Mouse (Mus musculus) 3T3-L1 (cell line): Measurements from ENCODE around the gene Flt1.

Source experiments
- DNase-seq: peaks from one replicate; pipeline ENCODE4 v3.0.0-alpha.2; 2015; ENCODE audit warnings: low read depth, low spot score

Flt1 gene

GRCm38 (mm10) chr5:147725831-147726700 lies at the start of gene Flt1:
Flt1 (minus strand) TSS chr5:147726011.
- no peak for DNase-seq

DNA sequence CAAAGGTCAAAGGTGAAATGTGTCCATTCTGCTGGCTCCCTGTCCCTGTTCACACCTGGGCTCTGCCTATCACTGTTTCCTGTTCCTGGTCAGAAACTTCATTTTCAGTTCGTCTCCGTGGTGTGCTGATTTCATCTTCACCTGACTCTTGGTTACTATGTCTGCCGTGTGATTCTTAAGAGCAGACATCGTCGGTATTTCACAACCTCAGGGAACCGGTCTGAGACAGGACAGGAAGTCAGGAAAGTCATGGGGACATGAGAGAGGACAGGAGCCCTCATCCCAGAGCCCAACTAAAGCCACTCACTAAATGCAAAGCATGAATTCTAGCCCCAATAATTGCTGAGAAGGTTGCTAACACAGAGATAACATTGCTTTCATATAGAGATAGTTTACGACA lies 49.4 kb upstream of the Flt1 start:
- DNase-seq: no peak

GRCm38 (mm10) chr5:147769918-147770317 lies 44.1 kb upstream of the Flt1 start:
- DNase-seq: no peak

DNA sequence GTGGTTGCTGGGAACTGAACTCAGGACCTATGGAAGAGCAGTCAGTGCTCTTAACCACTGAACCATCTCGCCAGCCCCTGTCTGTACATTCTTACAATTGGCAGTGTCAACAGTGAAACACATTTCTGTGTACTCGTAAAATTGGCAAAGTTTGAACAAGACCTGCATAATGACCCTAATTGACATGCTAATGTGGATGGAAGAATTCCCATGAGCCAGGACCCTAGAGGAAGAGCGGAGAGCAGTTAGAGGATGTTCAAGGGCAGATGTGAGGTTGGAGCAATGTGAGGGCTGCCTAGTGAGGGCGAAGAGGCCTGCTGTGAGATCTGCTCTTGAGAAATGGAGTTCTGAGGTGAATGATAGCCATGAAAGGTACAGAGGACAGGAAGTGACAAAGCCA lies 38.2 kb upstream of the Flt1 start:
- no peak for DNase-seq

GRCm38 (mm10) chr5:147761984-147762383 lies 36.2 kb upstream of the Flt1 start:
- no peak for DNase-seq

DNA sequence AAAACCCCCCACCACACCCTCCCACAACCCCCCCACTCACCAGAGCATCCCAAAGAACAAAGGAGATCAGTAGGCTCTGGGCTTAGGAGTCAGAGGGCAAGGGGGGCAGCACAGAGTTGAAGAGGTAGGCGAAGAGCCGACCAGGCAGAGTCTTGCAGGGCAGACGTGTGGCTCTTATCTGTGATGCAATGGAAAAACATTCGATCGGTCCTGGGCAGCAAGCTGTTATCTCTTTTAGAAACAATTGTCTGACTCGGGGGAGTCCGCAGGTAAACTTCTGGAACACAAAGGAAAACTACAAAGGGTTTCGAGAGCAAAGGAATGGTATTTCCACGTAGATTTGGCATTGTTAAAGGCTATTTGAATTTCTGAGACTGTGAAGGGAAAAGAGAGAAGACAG lies 35.5 kb upstream of the Flt1 start:
- no peak for DNase-seq

DNA sequence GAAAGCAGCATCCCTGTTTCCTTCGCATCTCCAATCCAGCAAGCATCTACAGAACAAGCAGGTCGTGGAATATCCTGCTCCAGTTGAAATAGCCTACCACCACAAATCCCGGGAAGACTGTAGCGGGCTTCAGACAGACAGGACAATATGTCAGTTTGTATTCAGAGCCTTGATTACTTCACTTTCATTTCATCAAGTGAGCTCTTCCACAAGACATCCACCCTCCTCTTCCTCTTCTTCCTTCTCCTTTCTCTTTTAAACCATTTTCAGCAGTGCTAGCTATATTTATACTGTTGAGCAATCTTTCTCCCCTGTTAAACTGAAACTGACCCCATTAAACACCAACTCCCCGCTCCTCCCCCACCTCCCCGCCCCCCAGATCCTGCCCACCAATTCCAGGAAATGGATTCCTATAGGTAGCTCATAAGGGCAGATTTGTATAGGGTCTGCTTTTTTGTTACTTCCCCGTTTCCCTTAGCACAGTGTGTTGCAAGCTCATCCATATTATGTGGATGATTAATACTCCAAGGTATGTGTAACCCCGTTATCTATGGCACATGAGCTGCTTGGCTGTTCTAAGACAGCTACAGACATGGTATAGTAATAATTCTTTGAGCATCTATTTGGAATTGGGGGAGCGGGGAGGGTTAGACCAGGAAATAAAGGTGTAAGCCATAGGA lies 33.0 kb upstream of the Flt1 start:
- DNase-seq: peak; percentile 39

- peak; percentile 96 for DNase-seq
Observed at GRCm38 (mm10) chr5:147757832-147758587, 32.2 kb upstream of the Flt1 start.

DNA sequence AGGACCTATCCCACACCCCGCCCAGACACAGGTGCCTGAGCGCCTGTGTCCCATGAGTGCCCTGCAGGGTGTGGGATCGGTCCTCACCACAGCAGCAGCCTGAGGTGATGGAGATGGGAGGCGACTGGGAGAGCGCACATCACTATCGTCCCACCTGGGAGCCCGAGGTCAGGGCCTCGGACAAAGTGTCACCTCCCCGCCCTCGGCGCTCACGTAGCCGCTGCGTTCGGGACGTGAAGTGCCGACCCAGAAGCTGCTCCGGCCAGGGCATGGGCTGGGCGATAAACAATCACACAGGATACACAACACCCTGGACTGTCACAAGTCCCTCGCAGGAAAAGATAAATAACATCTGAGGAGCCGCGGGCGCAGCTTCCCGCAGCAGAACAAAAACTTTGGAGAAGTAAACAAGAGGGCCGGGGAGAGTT lies 27.1 kb upstream of the Flt1 start:
- DNase-seq: no peak

DNA sequence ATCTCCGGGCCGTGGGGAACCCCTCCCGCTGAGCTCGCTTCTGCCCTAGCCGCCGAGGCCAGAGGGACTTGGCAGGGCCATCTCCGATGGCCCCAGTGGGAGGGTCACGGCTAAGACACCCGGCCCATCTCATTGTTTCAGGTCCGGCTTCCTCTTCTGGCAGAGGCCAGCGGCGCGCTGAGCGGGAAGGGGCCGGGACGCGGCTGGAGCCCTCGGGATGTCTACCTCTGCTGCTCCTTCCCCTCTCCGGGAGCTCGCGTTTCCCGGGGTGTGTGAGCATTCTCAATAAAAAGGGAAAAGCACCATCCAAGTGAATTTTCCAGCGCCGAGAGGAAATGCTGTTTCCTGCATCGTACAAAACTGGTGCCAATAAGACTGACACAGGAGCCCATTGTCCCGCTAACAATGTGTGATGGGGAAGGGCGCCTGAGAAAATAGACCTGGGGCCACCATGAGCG lies 25.9 kb upstream of the Flt1 start:
- no peak for DNase-seq

DNA sequence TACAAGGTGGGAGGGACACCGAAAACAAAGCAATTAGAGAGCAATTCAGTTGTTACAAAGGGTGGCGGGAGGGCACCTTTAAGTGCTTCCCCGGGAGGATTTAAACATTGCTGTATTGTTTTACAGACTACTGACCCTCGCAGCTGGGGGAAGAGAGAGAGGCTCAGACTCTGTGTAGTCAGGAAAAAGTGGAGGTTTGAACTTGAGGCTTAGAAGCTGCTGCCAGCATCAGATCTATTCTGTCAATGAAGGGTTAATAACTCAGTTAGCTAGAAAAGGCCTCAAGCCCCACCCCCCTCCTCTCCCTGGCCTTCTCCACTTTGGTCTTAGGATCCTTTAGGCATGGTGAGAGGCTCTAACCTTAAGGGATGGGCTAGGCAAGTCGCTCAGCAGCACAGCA lies 24.2 kb upstream of the Flt1 start:
- DNase-seq: no peak

DNA sequence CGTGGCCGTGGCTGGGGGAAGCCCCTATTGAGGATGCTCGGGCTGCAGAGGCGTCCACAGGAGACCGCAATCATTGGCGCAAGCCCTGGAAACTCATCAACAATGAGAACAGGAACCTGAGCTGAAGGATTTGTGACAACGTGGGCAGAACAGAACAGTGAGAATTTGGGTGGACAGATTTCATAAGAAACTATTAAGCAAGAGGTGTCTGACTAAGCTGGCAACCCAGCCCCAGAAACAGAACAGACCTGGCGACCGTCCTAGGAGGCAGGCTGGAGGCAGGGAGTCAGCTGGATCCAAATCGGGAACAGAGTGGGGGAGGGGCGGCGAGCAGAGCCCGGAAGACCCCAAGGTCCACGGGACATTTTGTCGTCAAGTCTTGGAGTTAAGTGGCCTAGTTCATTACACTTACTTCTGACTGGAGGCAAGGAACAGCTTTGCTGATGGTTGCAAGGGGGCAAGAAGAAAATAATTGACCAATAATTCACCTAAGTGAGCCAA lies 22.3 kb upstream of the Flt1 start:
- peak; percentile 97 for DNase-seq

GRCm38 (mm10) chr5:147744900-147745653 lies 19.3 kb upstream of the Flt1 start:
- no peak for DNase-seq

- no peak for DNase-seq
Observed at GRCm38 (mm10) chr5:147742468-147743111, 16.8 kb upstream of the Flt1 start.

DNA sequence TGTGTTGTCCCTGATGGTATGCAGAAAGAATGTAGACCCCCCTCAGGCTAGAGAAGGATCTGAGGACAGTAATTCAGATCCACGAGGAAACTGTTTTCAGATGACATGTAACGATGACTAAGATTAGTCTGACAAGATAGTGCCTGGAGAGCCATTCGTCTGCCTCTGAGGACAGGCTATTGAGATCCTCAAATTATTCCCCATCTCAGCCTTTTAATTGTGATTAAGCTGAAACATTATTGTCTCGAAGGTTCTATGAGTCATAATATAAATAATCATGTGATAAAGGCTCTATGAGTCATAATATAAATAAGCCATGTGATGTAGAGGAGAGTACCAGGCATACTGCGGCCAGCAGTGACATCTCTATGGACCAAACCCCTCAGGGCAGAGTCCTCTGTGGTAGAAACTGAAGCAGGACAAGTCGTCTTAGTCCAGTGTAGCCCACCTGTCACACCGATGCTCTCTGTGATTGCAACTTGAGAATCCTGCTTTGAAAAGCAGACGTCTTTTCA lies 11.0 kb upstream of the Flt1 start:
- peak; percentile 63 for DNase-seq

DNA sequence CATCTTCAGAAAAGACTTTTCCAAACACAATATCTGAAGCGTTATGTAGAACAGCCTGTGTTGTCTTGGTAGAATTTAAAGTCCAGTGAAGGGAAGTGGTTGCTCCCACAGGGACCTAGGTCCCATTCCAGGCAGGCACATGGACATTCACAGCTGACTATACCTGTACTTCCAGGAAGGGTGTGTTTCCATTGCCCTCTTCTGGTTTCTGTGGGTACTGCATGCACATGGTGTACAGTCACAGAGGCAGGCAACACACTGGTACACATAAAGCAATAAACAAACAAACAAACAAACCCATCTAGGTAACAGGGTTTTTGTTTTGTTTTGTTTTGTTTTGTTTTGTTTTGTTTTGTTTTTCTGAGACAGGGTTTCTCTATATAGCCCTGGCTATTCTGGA lies 7.9 kb upstream of the Flt1 start:
- DNase-seq: peak; percentile 70

DNA sequence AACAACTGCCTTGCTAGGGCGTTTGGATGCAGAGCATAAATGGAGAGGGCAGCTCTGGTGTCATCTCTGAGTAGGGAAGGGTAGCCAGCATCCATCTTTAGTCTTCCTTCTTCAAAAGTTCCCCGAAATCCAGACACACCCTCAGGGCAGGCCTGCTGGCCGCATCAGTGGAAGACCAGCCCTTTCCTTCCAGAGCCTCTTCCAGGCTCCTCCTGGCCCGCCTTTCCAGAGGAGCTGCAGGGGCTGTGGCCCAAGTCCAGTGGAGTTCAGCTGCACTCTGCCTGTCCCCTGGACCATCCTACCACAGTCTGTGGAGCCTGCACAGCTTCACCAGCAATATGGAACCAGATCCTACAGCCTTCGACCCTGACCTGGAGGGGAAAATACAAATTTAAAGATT lies 7.1 kb upstream of the Flt1 start:
- DNase-seq: no peak

- no peak for DNase-seq
Observed at GRCm38 (mm10) chr5:147727481-147727880, 1.7 kb upstream of the Flt1 start.

DNA sequence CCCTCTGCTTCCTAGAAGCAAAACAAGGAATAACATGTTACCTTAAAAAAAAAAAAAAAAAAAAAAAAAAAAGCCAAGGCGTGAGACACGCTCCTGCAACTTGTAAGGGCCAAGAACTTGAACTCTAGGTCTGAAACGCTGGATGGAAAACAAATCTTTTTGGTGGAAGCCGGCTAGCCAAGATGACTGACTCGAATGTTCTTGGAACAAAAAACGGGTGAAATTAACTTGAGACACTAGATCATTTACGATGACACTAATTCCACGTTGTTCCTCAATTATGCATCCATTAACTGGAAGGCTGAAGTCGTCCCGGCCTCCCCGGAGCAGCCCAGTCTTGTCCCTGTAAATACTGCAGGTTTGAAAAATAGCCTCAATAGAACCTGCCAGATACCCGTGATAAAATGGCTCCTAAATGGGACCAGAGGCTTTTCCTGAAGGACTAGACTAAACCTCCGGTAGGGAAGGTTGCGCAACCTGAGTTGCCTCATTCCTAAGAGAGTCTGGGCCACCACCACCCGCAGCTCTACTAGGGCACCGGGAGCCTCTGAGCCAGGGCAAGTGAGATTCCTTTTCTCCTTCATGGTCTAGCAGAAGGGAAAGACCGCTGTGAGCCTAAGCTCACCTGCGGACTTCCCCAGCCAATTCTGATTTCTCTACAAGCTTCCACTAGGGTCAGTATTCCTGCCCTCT lies 1.0 kb upstream of the Flt1 start:
- DNase-seq: no peak
